Mouse (Mus musculus) hematopoietic stem cell, adult 5-6 weeks (primary cell): ENCODE results near the gene Lrch3. TPM values are rescaled to one million over a fixed set of nuclear protein-coding genes. Genes with fewer than 3 reads are reported as not detected.
"Not testable (repeated sequence)": the region's sequence is repeated elsewhere in the genome, so short reads cannot be mapped to it uniquely, and the experiment has no call there.

Source experiments
- ATAC-seq, 2 experiments: fragments of 125-278 bp in 1 of 2; replicated peaks in 1 of 2; 2 replicates each; pipeline ENCODE4 v1.8.0; 2016 to 2017; ENCODE audit warnings: inconsistent platforms in 2 of 2, mild to moderate bottlenecking in 2 of 2, moderate number of reproducible peaks in 2 of 2, low read depth in 1 of 2, moderate TSS enrichment in 1 of 2; ENCODE audit not compliant: low FRiP score in 2 of 2, poor library complexity in 2 of 2, severe bottlenecking in 2 of 2, insufficient read depth in 1 of 2, low TSS enrichment in 1 of 2
- total RNA-seq: library from RNA; stranded (forward); fragments of 172-1452, 232-1000 nt; gene quantifications from 2 replicates; pipeline ENCODE4 v1.2.3, GENCODE M21; 2017

The Lrch3 gene
- total RNA-seq, 1 experiment from 2014 or later: 24.5 TPM

DNA sequence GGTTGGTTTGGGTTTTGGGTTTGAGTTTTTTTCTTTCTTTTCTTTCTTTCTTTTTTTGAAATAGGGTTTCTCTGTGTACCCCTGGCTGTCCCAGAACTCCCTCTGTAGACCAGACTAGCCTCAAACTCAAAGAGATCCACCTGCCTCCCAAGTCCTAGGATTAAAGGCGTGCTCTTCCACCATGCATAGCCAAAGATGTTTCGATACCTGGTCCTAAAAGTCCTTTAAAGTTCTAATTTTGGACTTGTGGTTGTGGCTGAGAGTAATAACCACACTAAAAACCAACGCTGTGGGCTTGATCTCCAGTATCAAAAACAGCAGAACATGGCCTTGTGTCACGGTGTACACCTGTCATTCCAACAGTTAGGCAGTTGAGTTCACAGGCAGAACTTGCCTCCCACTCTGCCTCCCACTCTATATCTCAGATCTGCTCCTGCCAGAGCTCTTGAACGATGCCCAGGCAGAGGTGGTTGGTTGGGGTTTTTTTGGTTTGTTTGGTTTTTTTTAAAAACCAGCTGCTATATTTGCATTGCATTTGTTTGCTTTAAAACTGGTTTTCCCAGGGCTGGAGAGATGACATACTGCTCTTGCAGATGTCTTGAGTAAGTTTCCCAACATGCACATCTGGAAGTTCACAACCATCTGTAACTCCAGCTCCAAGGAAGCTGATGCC is 103.9 kb downstream of the Lrch3 start:
- ATAC-seq: no peak

DNA sequence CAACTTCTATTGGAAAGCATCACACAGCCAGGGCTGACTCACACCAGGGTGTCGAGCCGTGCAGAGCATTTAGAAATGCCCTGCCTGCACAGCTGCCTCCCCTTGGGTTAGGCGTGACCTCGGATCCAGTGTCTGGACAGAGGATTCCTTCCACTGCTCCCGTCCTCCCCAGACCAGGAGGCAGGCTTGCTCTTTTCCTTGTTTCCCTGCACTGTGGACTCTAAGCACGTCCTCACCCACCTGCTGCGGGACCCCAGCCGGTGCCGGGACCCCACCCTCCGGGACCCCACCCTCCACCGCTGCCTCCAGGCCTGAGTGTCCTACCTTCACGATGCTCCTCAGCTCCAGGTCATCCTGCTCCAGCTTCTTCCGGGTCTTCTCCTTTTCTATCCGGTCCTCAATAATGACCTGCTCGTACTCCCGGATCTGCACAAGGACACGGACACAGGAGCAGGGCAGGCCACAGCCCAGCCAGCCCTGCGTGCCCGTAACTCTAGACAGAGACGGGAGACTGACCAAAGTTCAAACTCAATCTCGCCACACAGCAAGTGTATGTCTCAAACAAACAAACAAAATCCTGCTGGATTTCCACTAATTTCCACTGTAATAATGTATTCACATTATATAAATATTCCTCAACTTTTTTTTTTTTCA is 105.3 kb downstream of the Lrch3 start:
- ATAC-seq: no peak

DNA sequence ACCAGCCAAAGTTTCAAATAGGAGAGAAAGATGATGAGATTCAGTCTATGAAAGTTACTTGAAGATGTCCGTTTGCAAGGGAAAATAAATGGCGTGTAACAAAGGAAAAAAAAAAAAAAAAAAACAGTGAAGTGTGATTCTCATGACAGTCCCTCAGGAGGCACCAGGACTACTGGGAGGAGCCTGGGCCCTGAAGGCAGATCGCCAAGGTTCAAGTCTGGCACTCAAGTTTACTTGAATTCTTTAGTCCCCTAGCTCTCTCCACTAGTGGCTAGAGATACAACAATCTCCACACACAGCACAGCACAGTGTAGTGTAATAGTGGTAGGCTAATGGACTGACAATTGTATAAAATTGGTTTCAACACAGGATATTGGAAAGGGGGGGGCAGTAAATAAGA is 107.5 kb downstream of the Lrch3 start:
- no peak for ATAC-seq

DNA sequence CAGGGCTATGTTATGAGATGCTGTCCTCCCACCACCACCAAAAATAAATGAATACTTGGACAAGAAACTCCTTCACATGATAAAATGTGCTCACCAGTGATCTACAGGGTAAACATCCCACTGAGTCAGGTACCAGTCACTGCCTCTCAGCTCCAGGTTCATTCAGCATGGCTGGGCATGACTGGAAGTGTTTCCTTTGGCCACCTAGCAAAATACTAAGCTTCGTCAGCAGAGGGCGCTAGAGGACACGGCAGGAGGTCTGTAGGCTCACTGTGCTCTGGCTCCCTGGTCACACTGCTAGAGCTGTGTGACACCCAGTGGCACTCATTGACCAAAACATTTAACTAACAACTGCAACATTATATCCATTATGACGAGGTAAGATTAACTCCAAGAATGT is 109.8 kb downstream of the Lrch3 start:
- peak; percentile 81 to 87 for ATAC-seq

DNA sequence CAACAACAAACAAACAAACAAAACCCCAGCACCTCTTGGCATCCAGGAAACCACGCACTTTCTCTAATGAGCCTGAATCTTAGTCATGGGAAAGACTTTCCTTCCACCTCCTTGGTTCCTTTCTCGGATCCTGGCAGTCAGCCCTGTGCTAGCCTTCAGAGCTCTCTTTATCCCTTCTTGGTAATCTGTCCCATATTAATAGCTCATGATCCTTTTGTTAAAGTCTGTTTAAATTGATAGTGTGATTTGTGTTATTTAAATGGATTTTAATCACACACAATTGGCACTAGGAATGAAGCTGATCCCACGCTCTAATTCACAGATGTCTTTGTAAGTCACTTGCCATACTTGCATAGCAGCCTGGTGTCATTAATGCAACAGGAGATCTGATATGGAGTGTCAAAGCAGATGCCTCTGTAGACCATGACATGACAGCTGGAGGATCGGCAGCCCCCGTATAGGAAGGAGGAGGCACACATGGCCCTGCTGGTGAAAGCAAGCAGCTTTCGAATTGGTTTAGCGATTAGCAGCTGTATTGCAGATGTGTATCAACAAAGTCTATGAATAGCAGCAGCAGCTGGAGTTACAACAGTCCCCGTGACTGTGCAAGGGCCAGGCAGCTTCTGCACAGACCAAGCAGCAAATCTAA is 110.7 kb downstream of the Lrch3 start:
- ATAC-seq: no peak

DNA sequence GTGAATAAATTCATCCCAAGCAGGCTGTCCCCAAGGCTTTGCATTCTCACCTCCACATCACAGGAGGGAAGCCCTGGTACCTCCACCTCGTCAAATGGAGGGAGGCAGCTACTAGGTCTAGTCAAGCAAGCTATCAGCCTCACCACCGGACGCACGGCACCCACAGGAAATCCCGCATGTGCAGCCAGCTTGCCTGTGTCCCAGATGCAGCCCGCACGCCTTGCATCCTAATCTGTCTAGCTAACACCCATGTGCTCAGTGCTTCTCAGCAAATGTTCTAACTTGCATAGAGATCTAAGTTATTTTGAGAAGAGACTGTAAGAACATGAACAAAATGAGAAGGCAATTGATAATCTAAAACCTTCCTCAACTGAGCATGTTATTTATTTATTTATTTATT is 112.5 kb downstream of the Lrch3 start:
- ATAC-seq: no peak

DNA sequence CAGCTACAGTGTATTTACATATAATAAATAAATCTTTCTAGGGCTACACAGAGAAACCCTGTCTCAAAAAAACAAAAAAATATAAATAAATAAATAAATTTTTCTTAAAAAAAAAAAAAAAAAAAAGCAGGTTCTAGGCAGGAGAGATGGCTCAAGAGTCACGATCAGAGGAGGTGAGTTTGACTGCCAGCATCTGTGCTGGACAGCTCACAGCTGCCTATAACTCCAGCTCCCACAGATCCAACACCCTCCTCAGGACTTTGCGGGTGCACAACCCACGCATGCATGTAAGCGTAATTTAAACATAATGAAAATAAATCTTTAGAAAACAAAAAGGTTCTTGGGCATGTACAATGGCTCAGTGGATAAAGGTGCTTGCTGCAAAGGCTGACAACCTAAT is 122.1 kb downstream of the Lrch3 start:
- no peak for ATAC-seq

DNA sequence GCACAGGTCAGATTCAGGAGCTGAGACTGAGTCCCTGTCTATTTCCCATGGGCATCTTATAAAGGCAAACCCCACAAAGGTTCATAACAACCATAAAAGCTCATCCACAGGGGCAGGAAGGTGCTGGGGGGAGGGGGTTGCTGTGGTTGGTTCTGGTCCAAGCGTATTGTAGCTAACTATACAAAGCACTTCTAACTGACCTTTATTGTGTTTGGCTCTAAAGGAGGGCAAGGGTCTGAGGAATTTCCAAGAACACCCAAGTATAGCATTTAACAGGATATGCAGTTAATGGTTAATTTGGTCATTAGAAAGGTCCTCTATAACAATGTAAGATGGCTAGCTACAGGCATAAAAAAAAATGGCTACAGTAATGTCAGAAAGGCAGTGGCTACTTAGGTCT is 128.8 kb downstream of the Lrch3 start:
- no peak for ATAC-seq

DNA sequence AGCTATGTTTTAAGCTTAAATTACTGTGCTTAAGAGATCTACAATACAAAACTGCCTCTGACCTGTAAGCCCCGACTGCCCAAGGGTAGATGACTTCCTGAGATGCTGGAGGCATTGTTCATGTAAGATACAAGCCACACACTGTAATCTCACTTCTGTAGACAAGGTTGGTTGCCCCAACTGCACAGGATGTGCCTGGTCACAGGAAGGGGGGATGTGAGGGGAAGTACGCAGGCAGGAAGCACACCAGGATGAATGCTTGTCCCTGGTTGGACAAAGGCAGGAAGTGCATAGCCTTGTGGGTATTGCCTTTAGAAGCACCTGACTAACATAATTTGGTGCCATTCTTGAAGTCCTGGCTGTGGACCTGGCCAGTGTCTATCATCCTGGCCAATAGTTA is 129.4 kb downstream of the Lrch3 start:
- ATAC-seq: peak in 1 of 2 experiments; percentile 48; a peak in 2 of 4 replicates

DNA sequence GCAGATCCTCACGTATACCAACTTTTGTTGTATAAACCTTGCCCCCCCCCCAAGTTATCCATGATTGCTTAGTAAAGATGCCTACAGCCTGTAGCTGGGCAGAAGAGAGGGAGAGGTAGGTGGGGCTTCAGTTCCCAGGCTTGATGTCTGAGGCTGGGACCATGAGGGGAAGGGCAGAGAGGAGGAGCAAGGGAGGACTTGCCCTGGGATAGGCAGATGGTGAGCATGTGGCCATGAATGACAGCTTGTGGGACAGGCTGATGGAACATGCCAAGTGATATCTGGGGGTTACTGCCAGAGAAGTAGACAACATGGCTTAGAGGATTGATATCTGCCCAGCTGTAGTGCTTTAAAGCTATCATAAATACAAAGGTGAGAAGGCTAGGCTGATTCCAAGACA is 134.1 kb downstream of the Lrch3 start:
- no peak for ATAC-seq

DNA sequence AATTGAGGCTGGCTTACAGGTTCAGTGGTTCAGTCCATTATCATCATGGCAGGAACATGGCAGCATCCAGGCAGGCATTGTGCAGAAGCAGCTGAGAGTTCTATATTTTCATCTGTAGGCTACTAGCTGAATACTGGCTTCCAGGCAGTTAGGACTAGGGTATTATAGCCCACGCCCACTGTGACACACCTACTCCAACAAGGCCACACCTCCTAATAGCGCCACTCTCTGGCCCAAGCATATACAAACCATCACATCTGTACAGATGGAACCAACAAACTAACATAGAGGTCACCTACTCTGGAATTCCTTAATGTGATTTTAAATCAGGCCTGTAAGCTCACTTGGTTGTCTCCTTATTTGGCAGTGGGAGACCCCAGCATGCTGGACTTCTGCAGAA is 134.8 kb downstream of the Lrch3 start:
- no peak for ATAC-seq

DNA sequence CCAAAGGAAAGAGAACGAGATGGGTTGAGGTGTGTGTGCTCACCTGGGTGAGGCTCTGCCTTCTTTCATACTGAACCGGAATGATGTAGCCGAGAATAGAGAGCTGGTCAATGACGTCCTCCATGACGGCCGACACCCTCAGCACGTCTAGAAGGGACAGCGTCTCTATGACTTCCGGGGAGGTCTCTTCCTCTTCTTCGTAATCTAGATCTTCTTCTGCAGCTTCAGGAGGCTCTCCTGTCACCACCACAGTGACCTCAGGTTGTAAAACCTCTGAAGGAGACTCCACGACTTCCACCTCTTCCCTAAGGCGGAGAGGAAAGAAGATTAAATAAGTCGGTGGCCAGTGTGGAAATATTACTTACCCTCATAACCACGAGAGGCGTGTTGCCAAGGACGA is 135.9 kb downstream of the Lrch3 start:
- no peak for ATAC-seq

DNA sequence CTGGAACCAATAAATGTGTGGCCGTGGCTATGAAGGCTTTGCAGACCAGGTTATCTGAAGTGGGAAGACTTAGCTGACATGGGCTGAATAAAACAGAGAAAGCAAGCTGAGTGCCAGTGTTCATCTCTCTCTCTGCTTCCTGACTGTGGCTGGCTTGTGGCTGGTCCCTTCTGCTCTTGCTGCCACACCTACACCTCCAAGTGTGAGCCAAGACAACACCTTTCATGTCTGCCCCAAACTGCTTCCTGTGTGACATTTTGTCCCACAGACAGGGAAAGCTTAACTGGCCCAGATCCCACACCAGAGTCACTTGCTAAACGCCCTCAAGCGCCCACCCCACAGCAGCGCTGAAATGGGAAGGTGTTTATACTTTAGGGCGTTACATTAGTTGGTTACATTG is 139.2 kb downstream of the Lrch3 start:
- no peak for ATAC-seq

DNA sequence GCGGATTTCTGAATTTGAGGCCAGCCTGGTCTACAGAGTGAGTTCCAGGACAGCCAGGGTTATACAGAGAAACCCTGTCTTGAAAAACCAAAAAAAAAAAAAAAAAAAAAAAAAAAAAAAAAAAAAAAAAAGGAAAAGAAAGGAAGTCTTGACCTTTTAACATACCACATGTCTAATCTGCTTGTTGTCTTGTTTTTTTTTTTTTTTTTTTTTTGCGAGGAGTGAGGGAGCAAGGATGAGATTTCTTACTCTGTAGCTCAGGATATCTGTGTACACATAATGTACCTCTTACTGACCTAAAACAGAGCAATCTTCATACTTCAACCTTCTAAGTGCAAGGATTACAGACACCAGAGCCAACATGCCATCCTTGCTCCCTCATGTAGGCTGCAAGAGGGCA is 141.0 kb downstream of the Lrch3 start:
- ATAC-seq: not testable (repeated sequence)

DNA sequence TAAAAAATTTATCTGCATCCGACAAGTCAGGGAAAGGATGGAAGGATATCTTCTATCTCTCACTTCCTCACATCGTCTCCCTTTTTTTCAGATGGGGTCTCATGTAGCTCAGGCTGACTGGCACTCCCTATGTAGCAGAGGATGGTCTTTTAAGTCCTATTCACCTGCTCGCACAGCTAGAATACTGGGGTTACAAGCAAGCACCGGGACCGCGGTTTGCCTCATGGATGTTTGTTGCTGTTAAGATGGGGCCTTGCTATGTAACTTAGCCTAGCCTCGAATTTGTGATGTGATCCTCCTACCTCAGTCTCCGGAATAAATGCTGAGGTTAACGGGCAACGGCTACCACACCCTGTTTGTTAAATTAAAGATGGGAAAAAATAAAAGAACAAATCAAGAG is 141.8 kb downstream of the Lrch3 start:
- no peak for ATAC-seq

DNA sequence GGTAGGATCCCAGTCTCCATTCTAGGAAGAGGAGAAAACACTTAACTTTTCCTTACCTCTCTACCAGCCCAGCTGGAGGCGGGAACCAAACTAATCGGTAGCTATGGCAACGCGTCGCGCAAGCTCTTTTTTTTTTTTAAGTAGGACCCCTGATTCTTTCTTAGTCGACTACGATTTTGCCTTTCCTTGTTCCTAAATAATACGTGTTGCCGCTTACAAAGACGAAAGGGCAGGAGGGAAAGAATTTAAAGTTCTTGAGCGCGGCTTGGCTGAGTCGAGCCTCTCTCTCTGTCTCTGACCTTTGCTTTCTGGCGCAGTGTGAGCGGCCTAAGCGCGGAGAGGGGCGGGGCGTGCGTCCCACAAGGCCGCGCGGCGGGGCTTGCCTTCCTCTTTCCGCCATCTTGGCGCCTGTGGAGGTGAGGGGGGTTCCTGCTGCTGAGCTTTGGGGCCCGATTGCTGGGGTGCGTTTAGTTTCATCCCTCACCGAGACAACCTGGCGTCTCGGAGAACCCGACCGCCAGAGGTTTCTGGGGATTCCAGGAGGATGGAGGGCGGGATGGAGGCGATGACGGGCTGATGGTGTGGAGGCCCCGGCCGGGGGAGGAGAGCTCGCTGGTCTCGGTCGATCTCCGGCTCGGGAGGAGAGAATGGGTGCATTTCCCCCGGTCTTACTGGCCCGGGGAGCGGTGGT is 142.3 kb downstream of the Lrch3 start, which contains the start of the genes Iqcg and Rpl35a:
Gene Iqcg (minus strand): TSS at position 124 of the 691 bp plus-strand sequence.
Gene Rpl35a (plus strand): TSS at position 359 of the 691 bp plus-strand sequence.
- ATAC-seq: peak; percentile 88 to 96

DNA sequence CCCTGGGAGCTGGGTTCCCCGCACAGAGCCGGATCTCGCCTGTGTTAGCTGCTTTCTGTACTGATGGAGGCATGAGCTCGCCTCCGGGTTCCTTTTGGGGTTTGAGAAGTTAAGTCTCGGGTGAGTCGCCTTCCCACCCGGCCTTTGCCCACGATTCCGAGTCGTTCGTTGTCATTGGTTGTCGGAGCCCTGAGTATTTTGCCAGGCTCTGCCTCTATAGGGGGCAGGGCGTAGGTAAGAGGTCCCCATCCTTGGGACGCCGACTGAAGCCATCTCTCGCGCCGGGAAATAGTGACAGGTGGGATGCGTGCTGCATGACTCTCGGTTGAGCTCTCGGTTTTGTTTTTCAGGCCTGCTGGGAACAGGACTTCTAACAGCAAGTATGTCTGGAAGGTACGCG is 142.9 kb downstream of the Lrch3 start:
- peak in 1 of 2 experiments; percentile 15; a peak in 2 of 4 replicates for ATAC-seq

DNA sequence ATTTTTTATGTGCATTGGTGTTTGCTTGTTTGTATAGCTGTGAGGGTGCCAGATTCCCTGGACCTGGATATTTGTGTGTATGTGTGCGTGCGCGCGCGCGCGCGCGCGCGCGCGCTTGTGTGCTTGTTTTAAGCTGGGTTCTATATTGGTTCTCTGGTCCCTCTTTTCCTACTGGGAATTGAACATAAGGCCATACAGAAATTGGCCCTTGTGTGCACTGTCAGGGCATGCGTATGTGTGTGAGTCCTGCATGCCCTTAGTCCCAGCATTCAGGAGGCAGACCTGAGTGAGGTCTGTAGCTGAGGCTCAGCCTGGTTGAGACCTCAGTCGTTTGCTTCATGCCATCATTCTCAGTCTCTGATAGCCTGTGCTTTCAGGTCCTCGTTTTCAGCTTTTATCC is 144.1 kb downstream of the Lrch3 start:
- ATAC-seq: no peak
